Mouse (Mus musculus) testis, adult 2 months (tissue): ENCODE data around the gene Zkscan4.

Experiments
- CTCF ChIP-seq: fragments of 200-500 bp; IDR thresholded peaks from 2 replicates; pipeline ENCODE4 v1.5.1; 2012; ENCODE audit warnings: low read depth, mild to moderate bottlenecking, inconsistent platforms, low read length, moderate library complexity; ENCODE audit not compliant: control insufficient read depth, insufficient read depth, insufficient replicate concordance
- POLR2A ChIP-seq: fragments of 200-500 bp; IDR thresholded peaks from 2 replicates; pipeline ENCODE4 v1.6.1; 2012; ENCODE audit warnings: low read depth, mild to moderate bottlenecking, inconsistent platforms, low read length, moderate library complexity; ENCODE audit not compliant: control insufficient read depth

GRCm38 (mm10) chr13:21486881-21487280, 8.2 kb downstream of the Zkscan4 start:
- TF ChIP-seq CTCF (no peak), POLR2A (no peak)
